Mouse (Mus musculus): Measurements from ENCODE around the gene Cdk20.

Gene Cdk20

GRCm38 (mm10) chr13:64432017-64432995 lies at the start of gene Cdk20:
Cdk20 (plus strand) TSS chr13:64432314.
- peak; percentile 95 for ATAC-seq (ENCODE audit: low TSS enrichment)

- no peak for ATAC-seq (ENCODE audit: low TSS enrichment)
Measured at GRCm38 (mm10) chr13:64384937-64385336, 47.2 kb upstream of the Cdk20 start.

- no peak for ATAC-seq (ENCODE audit: low TSS enrichment)
Measured at GRCm38 (mm10) chr13:64386048-64386447, 46.1 kb upstream of the Cdk20 start.

GRCm38 (mm10) chr13:64388415-64388814 lies 43.7 kb upstream of the Cdk20 start:
- no peak for ATAC-seq (ENCODE audit: low TSS enrichment)

- no peak for ATAC-seq (ENCODE audit: low TSS enrichment)
Measured at GRCm38 (mm10) chr13:64396979-64397378, 35.1 kb upstream of the Cdk20 start.

GRCm38 (mm10) chr13:64398065-64398464 lies 34.0 kb upstream of the Cdk20 start:
- no peak for ATAC-seq (ENCODE audit: low TSS enrichment)

GRCm38 (mm10) chr13:64399906-64400305 lies 32.2 kb upstream of the Cdk20 start:
- ATAC-seq (ENCODE audit: low TSS enrichment) = no peak

- ATAC-seq (ENCODE audit: low TSS enrichment) = no peak
Measured at GRCm38 (mm10) chr13:64400801-64401361, 31.2 kb upstream of the Cdk20 start.

GRCm38 (mm10) chr13:64402006-64402405 lies 30.1 kb upstream of the Cdk20 start:
- no peak for ATAC-seq (ENCODE audit: low TSS enrichment)

- ATAC-seq (ENCODE audit: low TSS enrichment) = no peak
Measured at GRCm38 (mm10) chr13:64402504-64402949, 29.6 kb upstream of the Cdk20 start.

- no peak for ATAC-seq (ENCODE audit: low TSS enrichment)
Measured at GRCm38 (mm10) chr13:64402951-64403460, 29.1 kb upstream of the Cdk20 start.

- no peak for ATAC-seq (ENCODE audit: low TSS enrichment)
Measured at GRCm38 (mm10) chr13:64403519-64403918, 28.6 kb upstream of the Cdk20 start.

GRCm38 (mm10) chr13:64405550-64405949 lies 26.6 kb upstream of the Cdk20 start:
- ATAC-seq (ENCODE audit: low TSS enrichment) = no peak

GRCm38 (mm10) chr13:64407992-64408391 lies 24.1 kb upstream of the Cdk20 start:
- no peak for ATAC-seq (ENCODE audit: low TSS enrichment)

GRCm38 (mm10) chr13:64410604-64411003 lies 21.5 kb upstream of the Cdk20 start:
- no peak for ATAC-seq (ENCODE audit: low TSS enrichment)

- ATAC-seq (ENCODE audit: low TSS enrichment) = no peak
Measured at GRCm38 (mm10) chr13:64411282-64411681, 20.8 kb upstream of the Cdk20 start.

GRCm38 (mm10) chr13:64412752-64413257 lies 19.3 kb upstream of the Cdk20 start:
- no peak for ATAC-seq (ENCODE audit: low TSS enrichment)

GRCm38 (mm10) chr13:64415659-64416058 lies 16.5 kb upstream of the Cdk20 start:
- ATAC-seq (ENCODE audit: low TSS enrichment) = no peak

GRCm38 (mm10) chr13:64416955-64417601 lies 15.0 kb upstream of the Cdk20 start:
- no peak for ATAC-seq (ENCODE audit: low TSS enrichment)

- ATAC-seq (ENCODE audit: low TSS enrichment) = no peak
Measured at GRCm38 (mm10) chr13:64420847-64421246, 11.3 kb upstream of the Cdk20 start.

- no peak for ATAC-seq (ENCODE audit: low TSS enrichment)
Measured at GRCm38 (mm10) chr13:64421386-64421785, 10.7 kb upstream of the Cdk20 start.
